Mouse (Mus musculus) hindbrain, embryonic 14.5 days (tissue): ENCODE measurements around the gene Gstz1. TPM values are rescaled to one million over a fixed set of nuclear protein-coding genes. Genes with fewer than 3 reads are reported as not detected.
"Not testable (repeated sequence)": the region's sequence is repeated elsewhere in the genome, so short reads cannot be mapped to it uniquely, and the experiment has no call there.

ENCODE experiments used
- ATAC-seq: fragments of 200-750 bp; cut with Nextera tagmentation; 2 replicates; pipeline ENCODE4 v1.8.0; 2017; ENCODE audit warnings: moderate number of reproducible peaks, mild to moderate bottlenecking, moderate TSS enrichment, moderate library complexity; ENCODE audit not compliant: low FRiP score
- DNase-seq: peaks from one replicate; pipeline ENCODE4 v3.0.0-alpha.2; 2015; ENCODE audit warnings: low spot score
- H3K27ac ChIP-seq: fragments of 300-500 bp; sonication (generic); 2 replicates; pipeline ENCODE4 v1.5.1; 2014; ENCODE audit warnings: mild to moderate bottlenecking, moderate library complexity
- H3K27me3 ChIP-seq: fragments of 300-500 bp; sonication (generic); 2 replicates; pipeline ENCODE4 v1.6.1; 2014; ENCODE audit warnings: mild to moderate bottlenecking, low read length, mixed read lengths; ENCODE audit not compliant: control insufficient read depth, insufficient read depth
- H3K36me3 ChIP-seq: fragments of 300-500 bp; sonication (generic); replicated peaks from 2 replicates; pipeline ENCODE4 v1.6.1; 2014; ENCODE audit not compliant: control insufficient read depth, insufficient read depth
- H3K4me1 ChIP-seq: fragments of 300-500 bp; sonication (generic); replicated peaks from 2 replicates; pipeline ENCODE4 v1.6.1; 2014; ENCODE audit warnings: antibody characterized with exemption, low read length, mixed read lengths; ENCODE audit not compliant: control insufficient read depth, insufficient read depth
- H3K4me2 ChIP-seq: fragments of 300-500 bp; sonication (generic); replicated peaks from 2 replicates; pipeline ENCODE4 v1.6.1; 2014; ENCODE audit warnings: mild to moderate bottlenecking, moderate library complexity
- H3K4me3 ChIP-seq: fragments of 300-500 bp; sonication (generic); replicated peaks from 2 replicates; pipeline ENCODE4 v1.5.1; 2014; ENCODE audit warnings: mild to moderate bottlenecking, low read length
- H3K9ac ChIP-seq: fragments of 300-500 bp; sonication (generic); 2 replicates; pipeline ENCODE4 v1.6.1; 2014
- H3K9me3 ChIP-seq: fragments of 300-500 bp; sonication (generic); 2 replicates; pipeline ENCODE4 v1.6.1; 2016; ENCODE audit warnings: low read length; ENCODE audit not compliant: control insufficient read depth
- WGBS: fragments of 180-500 bp; shearing (Covaris S2); extraction: QIAGEN DNeasy Blood & Tissue Kit; methylation state at CpG from one replicate; pipeline ENCODE4 v1.1.7; 2014; 5-methylcytosine and 5-hydroxymethylcytosine counted together
- polyA plus RNA-seq: library from polyadenylated mRNA; unstranded; fragments of >200 nt; fragmentation: Nextera tagmentation; extraction: Ambion mirVana; gene quantifications from 2 replicates; pipeline ENCODE4 v1.2.1, GENCODE M21; 2014

Gstz1 gene
- polyA plus RNA-seq, 1 experiment from 2014 or later: 31.9 TPM

- ATAC-seq: no peak
Measured at GRCm38 (mm10) chr12:87193008-87193407, 46.0 kb downstream of the Gstz1 start.

DNA sequence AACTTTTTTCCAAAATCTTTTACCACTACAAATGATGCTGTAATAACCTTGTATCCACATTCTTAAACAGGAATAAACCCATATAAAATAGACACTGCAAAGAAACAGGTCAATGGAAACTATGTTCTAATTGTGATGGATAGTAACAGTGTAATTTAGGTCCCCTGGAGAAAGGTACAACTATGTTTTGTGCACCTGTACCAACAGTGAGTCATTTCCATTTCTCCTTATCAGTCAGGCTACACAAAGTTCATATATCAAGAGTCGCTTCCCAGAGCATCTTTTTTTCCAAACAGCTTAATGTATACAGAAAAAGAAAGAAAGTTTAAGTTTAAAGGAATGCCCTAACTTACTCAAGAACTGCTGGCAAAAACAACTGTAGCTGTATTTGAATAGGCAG lies 48.1 kb downstream of the Gstz1 start:
- DNase-seq: no peak
- no peaks in the 10 kb centered on the region for H3K36me3 ChIP-seq

More at GRCm38 (mm10) chr12:87193008-87193407, 46.0 kb downstream of the Gstz1 start:
- DNase-seq: no peak
- Histone ChIP-seq H3K4me3 (no peak overlapping the region), H3K27ac (no peak overlapping the region), H3K9me3 (no peaks in the 10 kb centered on the region), H3K27me3 (no peaks in the 10 kb centered on the region), H3K4me2 (no peak overlapping the region), H3K9ac (no peak overlapping the region), H3K36me3 (no peaks in the 10 kb centered on the region), H3K4me1 (peaks cover 1% of the 10 kb centered on the region; the same call in 1 of the 2 replicates)
- 95% methylated on average over 3 of the region's 3 CpGs for WGBS

GRCm38 (mm10) chr12:87196310-87196709 lies 49.3 kb downstream of the Gstz1 start:
- H3K4me2 ChIP-seq: no peak overlapping the region

More for the DNA sequence above, 48.1 kb downstream of the Gstz1 start:
- no peak overlapping the region for H3K4me3 ChIP-seq
- no peak overlapping the region for H3K27ac ChIP-seq
- peaks cover 14% of the 10 kb centered on the region for H3K4me1 ChIP-seq
- WGBS: 94% methylated on average over 1 of the region's 1 CpGs
- H3K4me2 ChIP-seq: no peak overlapping the region
- H3K9ac ChIP-seq: no peak overlapping the region
- no peaks in the 10 kb centered on the region for H3K27me3 ChIP-seq
- ATAC-seq: no peak
- H3K9me3 ChIP-seq: no peaks in the 10 kb centered on the region

DNA sequence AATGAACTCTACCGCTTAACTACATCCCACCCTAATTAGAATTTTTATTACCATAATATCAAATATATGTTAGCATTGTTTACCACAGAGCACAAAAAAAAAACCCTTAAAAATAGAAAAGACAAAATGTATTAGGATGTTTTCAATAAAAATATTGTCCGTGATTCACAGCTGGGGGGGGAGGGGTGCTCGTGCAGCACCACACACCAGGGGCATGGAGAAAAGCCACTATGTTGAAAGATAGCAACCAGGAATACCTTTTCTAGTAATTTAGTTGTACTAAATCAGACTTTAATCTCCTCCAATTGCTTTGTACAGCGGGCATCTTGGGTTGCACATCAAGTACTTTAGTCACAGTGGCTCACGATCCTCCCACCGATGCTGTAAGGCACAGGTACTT lies 51.8 kb downstream of the Gstz1 start:
- H3K36me3 ChIP-seq: no peaks in the 10 kb centered on the region
- no peaks in the 10 kb centered on the region for H3K27me3 ChIP-seq
- H3K4me2 ChIP-seq: peak overlapping the region; percentile 67
- no peak for ATAC-seq
- peak overlapping the region; percentile 86 for H3K4me3 ChIP-seq
- no peaks in the 10 kb centered on the region for H3K9me3 ChIP-seq
- no peak overlapping the region for H3K27ac ChIP-seq
- WGBS: 42% methylated on average over 6 of the region's 6 CpGs
- peak overlapping the region; percentile 90 for H3K9ac ChIP-seq
- no peak for DNase-seq
- H3K4me1 ChIP-seq: peaks cover 14% of the 10 kb centered on the region

More at GRCm38 (mm10) chr12:87196310-87196709, 49.3 kb downstream of the Gstz1 start:
- no peak for ATAC-seq
- DNase-seq: no peak
- H3K27me3 ChIP-seq: no peaks in the 10 kb centered on the region
- peaks cover 14% of the 10 kb centered on the region for H3K4me1 ChIP-seq
- no peaks in the 10 kb centered on the region for H3K9me3 ChIP-seq
- H3K27ac ChIP-seq: no peak overlapping the region
- no peaks in the 10 kb centered on the region for H3K36me3 ChIP-seq
- H3K9ac ChIP-seq: no peak overlapping the region
- no peak overlapping the region for H3K4me3 ChIP-seq

- peak within 1 kb of the TSS; percentile 90 for H3K9ac ChIP-seq
- no peaks in the 10 kb centered on the region for H3K36me3 ChIP-seq
- WGBS: 1% methylated on average over 38 of the region's 38 CpGs
- H3K4me1 ChIP-seq: peaks cover 14% of the 10 kb centered on the region
- DNase-seq: peak; percentile 61
- peak; percentile 46 for ATAC-seq
- H3K4me2 ChIP-seq: peak within 1 kb of the TSS; percentile 67
- H3K4me3 ChIP-seq: peak within 1 kb of the TSS; percentile 86
- H3K27me3 ChIP-seq: no peaks in the 10 kb centered on the region
- no peaks in the 10 kb centered on the region for H3K9me3 ChIP-seq
- H3K27ac ChIP-seq: peak within 1 kb of the TSS; percentile 92
Measured at GRCm38 (mm10) chr12:87199206-87199972, 52.4 kb downstream of the Gstz1 start, which contains the start of gene Samd15. Gene Samd15, plus strand, starts transcription at chr12:87199723.

DNA sequence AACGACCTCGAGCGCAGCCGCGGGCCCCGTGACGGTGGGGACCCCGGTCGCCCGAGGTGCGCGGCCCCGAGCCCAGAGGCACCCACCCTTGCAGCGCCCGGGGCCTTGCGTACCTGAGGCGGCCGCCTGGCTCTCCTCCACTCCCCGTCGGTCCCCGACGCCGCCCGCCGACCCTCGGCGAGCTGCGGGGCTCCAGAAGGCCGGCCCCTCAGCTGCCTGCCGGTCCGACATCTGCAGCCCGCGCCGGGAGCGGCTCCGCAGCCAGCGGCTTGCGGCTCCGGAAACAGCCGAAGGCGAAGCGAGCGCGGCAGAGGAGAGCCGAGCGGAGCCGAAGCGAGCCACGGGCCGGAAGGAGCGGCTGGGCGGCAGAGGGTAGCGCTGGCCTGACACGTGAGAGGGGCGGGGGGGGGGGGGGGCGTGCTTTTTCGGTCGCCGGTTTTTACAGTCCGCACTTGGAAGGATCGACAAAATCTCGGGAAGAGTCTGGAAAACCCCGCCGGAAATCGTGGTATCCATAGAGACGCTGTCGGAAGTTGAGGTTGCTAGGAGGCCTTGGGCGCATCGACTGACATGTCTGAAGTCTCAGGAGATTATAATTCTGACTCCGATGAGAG lies 53.1 kb downstream of the Gstz1 start, which contains the start of gene Tmed8:
Tmed8 (minus strand) TSS at position 482 of the 614 bp plus-strand sequence.
- ATAC-seq: peak; percentile 96
- Histone ChIP-seq H3K27me3 (no peaks in the 10 kb centered on the region), H3K36me3 (no peaks in the 10 kb centered on the region), H3K4me3 (peak within 1 kb of the TSS; percentile 86), H3K9me3 (no peaks in the 10 kb centered on the region), H3K27ac (peak within 1 kb of the TSS; percentile 92), H3K4me1 (peaks cover 14% of the 10 kb centered on the region), H3K9ac (peak within 1 kb of the TSS; percentile 90), H3K4me2 (peak within 1 kb of the TSS; percentile 67)
- peak; percentile 80 for DNase-seq
- under 1% methylated on average over 61 of the region's 70 CpGs for WGBS

DNA sequence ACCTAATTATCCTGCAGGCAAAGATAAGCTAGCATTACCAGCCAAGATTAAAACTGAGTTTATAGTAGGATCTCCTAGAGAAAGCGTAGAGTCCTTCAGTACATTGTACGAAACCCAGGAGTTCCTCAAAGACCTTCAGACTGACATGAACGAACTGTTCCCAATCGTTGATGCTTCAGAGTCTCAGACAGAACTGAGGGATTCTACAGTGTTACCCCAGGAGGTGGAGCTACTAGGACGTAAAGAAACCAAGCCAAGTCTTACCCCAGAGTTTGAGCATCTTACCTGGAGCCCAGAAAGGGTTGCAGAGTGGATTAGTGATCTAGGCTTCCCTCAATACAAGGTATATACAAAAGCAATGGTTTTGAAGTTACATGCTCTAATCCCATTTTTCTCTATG lies 54.7 kb downstream of the Gstz1 start:
- Histone ChIP-seq H3K4me2 (no peak overlapping the region), H3K36me3 (no peaks in the 10 kb centered on the region), H3K27ac (no peak overlapping the region), H3K9ac (no peak overlapping the region), H3K9me3 (no peaks in the 10 kb centered on the region), H3K27me3 (no peaks in the 10 kb centered on the region), H3K4me3 (no peak overlapping the region), H3K4me1 (peaks cover 14% of the 10 kb centered on the region)
- WGBS: 70% methylated on average over 5 of the region's 5 CpGs
- ATAC-seq (no peak), DNase-seq (no peak)

- not testable (repeated sequence) for H3K27ac ChIP-seq, DNase-seq, ATAC-seq, H3K9me3 ChIP-seq, H3K4me2 ChIP-seq, H3K36me3 ChIP-seq, H3K9ac ChIP-seq, H3K4me3 ChIP-seq, H3K4me1 ChIP-seq, H3K27me3 ChIP-seq
- 86% methylated on average over 5 of the region's 5 CpGs for WGBS
Measured at GRCm38 (mm10) chr12:87205789-87206188, 58.8 kb downstream of the Gstz1 start.

DNA sequence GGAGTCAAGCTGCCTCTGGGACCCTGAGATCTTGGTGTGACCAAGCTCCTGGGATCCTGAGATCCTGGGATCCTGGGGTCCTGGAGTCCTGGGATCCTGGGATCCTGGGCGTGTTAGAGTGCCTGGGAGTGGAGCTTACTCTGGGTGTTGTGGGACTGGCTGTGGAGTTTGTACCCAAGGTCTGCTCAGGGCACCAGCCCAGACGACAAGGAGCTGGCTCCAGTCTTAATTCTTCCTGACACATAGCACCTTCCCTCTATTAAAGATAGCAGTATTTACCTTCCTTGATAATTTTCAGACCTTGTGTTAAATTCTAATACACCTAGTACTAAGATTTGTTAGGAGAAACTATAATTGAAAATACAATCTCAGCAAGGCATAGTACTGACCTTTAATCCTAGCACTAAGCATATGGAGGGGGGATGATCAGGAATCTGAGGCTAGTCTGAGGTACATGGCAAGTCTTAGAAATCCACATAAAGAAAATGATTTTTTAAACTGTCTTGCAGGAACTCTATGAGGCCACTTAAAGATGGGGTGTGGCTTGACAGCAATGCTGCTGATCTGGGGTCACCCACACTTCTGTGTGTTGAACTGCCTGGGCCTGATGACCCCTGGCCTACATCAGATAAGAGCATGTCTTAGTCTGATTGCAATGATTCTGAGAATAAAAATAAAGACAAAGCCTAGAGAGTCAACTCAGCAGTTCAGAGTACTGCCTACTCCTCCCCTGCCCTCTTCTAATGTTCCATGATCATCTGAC lies 66.1 kb downstream of the Gstz1 start:
- WGBS: 67% methylated on average over 2 of the region's 2 CpGs
- no peak for DNase-seq

More for the DNA sequence above, 66.1 kb downstream of the Gstz1 start:
- H3K27ac ChIP-seq: no peak overlapping the region
- H3K27me3 ChIP-seq: no peaks in the 10 kb centered on the region
- no peaks in the 10 kb centered on the region for H3K9me3 ChIP-seq
- H3K4me3 ChIP-seq: no peak overlapping the region
- H3K36me3 ChIP-seq: no peaks in the 10 kb centered on the region
- H3K4me2 ChIP-seq: no peak overlapping the region
- no peak overlapping the region for H3K9ac ChIP-seq
- no peak for ATAC-seq
- no peaks in the 10 kb centered on the region for H3K4me1 ChIP-seq
